Mouse (Mus musculus): ENCODE measurements around the gene Hk1.

The Hk1 gene

GRCm38 (mm10) chr10:62225839-62226238, 153.9 kb downstream of the Hk1 start:
- DNase-seq (ENCODE audit: extremely low spot score, low spot score): no peak

- DNase-seq (ENCODE audit: extremely low spot score, low spot score): no peak
Measured at GRCm38 (mm10) chr10:62224231-62224630, 155.5 kb downstream of the Hk1 start.

- DNase-seq (ENCODE audit: extremely low spot score, low spot score): no peak
Measured at GRCm38 (mm10) chr10:62222777-62223176, 156.9 kb downstream of the Hk1 start.

- DNase-seq (ENCODE audit: extremely low spot score, low spot score): no peak
Measured at GRCm38 (mm10) chr10:62221647-62222046, 158.1 kb downstream of the Hk1 start.

- DNase-seq (ENCODE audit: extremely low spot score, low spot score): no peak
Measured at GRCm38 (mm10) chr10:62220732-62221514, 158.8 kb downstream of the Hk1 start.
